Mouse (Mus musculus) heart, adult 2 months (tissue): ENCODE data around the gene Coro7.
A peak's percentile ranks its signal among the peaks of the same experiment; 100 is the strongest.

Source experiments
- CTCF ChIP-seq: fragments of 200-600 bp; IDR thresholded peaks from 2 replicates; pipeline ENCODE4 v1.8.1; 2022; ENCODE audit warnings: antibody characterized with exemption, mild to moderate bottlenecking, moderate library complexity
- EP300 ChIP-seq: fragments of 200-500 bp; IDR thresholded peaks from 2 replicates; pipeline ENCODE4 v1.6.1; 2011; ENCODE audit warnings: low read depth, low read length, control low read depth; ENCODE audit not compliant: insufficient read depth
- POLR2A ChIP-seq: fragments of 200-500 bp; IDR thresholded peaks from 2 replicates; pipeline ENCODE4 v1.6.1; 2011; ENCODE audit warnings: mild to moderate bottlenecking, low read depth, low read length, control low read depth; ENCODE audit not compliant: insufficient read depth

- no peak for TF ChIP-seq EP300
- 0 out of 2 replicates have a peak, but pooled peaks have one; percentile 2 for TF ChIP-seq CTCF
- TF ChIP-seq POLR2A: peak; percentile 59; the same call in 1 of the 2 replicates
Measured at GRCm38 (mm10) chr16:4718753-4719518, 39.4 kb upstream of the Coro7 start, which contains the start of gene Nmral1.
